Mouse (Mus musculus): ENCODE data around the gene Tifa.

Gene Tifa

GRCm38 (mm10) chr3:127827123-127827522, 37.5 kb downstream of the Tifa start:
- DNase-seq = no peak

GRCm38 (mm10) chr3:127830183-127830582, 40.6 kb downstream of the Tifa start:
- DNase-seq = no peak

GRCm38 (mm10) chr3:127831079-127831478, 41.5 kb downstream of the Tifa start:
- DNase-seq = no peak

- DNase-seq = no peak
These were observed 44.4 kb downstream of the Tifa start for GRCm38 (mm10) chr3:127834040-127834439.

- DNase-seq = no peak
These were observed 46.0 kb downstream of the Tifa start for GRCm38 (mm10) chr3:127835594-127835993.

- no peak for DNase-seq
These were observed 47.2 kb downstream of the Tifa start for GRCm38 (mm10) chr3:127836798-127837153.

GRCm38 (mm10) chr3:127837154-127837865, 47.7 kb downstream of the Tifa start, which contains the start of gene Ap1ar:
Gene Ap1ar, minus strand, starts transcription at chr3:127837523.
- DNase-seq = peak; percentile 97 to 98

- DNase-seq = peak in 1 of 2 experiments; percentile 7
These were observed 48.5 kb downstream of the Tifa start for GRCm38 (mm10) chr3:127837972-127838644.

GRCm38 (mm10) chr3:127841926-127842325, 52.3 kb downstream of the Tifa start:
- DNase-seq = no peak

GRCm38 (mm10) chr3:127843324-127843940, 53.8 kb downstream of the Tifa start:
- no peak for DNase-seq

GRCm38 (mm10) chr3:127843941-127844327, 54.3 kb downstream of the Tifa start:
- no peak for DNase-seq

- DNase-seq = peak; percentile 14 to 17
These were observed 58.6 kb downstream of the Tifa start for GRCm38 (mm10) chr3:127848088-127848808.

- DNase-seq = no peak
These were observed 60.3 kb downstream of the Tifa start for GRCm38 (mm10) chr3:127849922-127850321.

- no peak for DNase-seq
These were observed 61.4 kb downstream of the Tifa start for GRCm38 (mm10) chr3:127850776-127851646.

GRCm38 (mm10) chr3:127852722-127853121, 63.1 kb downstream of the Tifa start:
- DNase-seq = no peak

GRCm38 (mm10) chr3:127853431-127854206, 64.0 kb downstream of the Tifa start:
- peak; percentile 84 to 89 for DNase-seq

GRCm38 (mm10) chr3:127861340-127861739, 71.7 kb downstream of the Tifa start:
- no peak for DNase-seq

- no peak for DNase-seq
These were observed 72.9 kb downstream of the Tifa start for GRCm38 (mm10) chr3:127862479-127862878.

- DNase-seq = no peak
These were observed 74.0 kb downstream of the Tifa start for GRCm38 (mm10) chr3:127863571-127863970.

GRCm38 (mm10) chr3:127864242-127864641, 74.6 kb downstream of the Tifa start:
- DNase-seq = no peak

- no peak for DNase-seq
These were observed 78.6 kb downstream of the Tifa start for GRCm38 (mm10) chr3:127868046-127868758.
